Mouse (Mus musculus) hindbrain, embryonic 15.5 days (tissue): ENCODE data around the gene Sytl3. TPM values are rescaled to one million over a fixed set of nuclear protein-coding genes. Genes with fewer than 3 reads are reported as not detected.
A peak's percentile ranks its signal among the peaks of the same experiment; 100 is the strongest.

Experiments
- ATAC-seq: fragments of 200-750 bp; cut with Nextera tagmentation; 2 replicates; pipeline ENCODE4 v1.8.0; 2017; ENCODE audit warnings: low read depth, moderate number of reproducible peaks, moderate TSS enrichment; ENCODE audit not compliant: low FRiP score
- H3K27ac ChIP-seq: fragments of 300-500 bp; sonication (generic); replicated peaks from 2 replicates; pipeline ENCODE4 v1.5.1; 2015; ENCODE audit warnings: mild to moderate bottlenecking, inconsistent platforms
- H3K27me3 ChIP-seq: fragments of 300-500 bp; sonication (generic); 2 replicates; pipeline ENCODE4 v1.6.1; 2015; ENCODE audit warnings: control low read depth, inconsistent platforms
- H3K36me3 ChIP-seq: fragments of 300-500 bp; sonication (generic); 2 replicates; pipeline ENCODE4 v1.6.1; 2015; ENCODE audit warnings: control low read depth, inconsistent platforms
- H3K4me1 ChIP-seq: fragments of 300-500 bp; sonication (generic); replicated peaks from 2 replicates; pipeline ENCODE4 v1.6.1; 2015; ENCODE audit warnings: control low read depth, inconsistent platforms
- H3K4me2 ChIP-seq: fragments of 300-500 bp; sonication (generic); 2 replicates; pipeline ENCODE4 v1.6.1; 2015; ENCODE audit warnings: moderate library complexity, mild to moderate bottlenecking, inconsistent platforms
- H3K4me3 ChIP-seq: fragments of 300-500 bp; sonication (generic); 2 replicates; pipeline ENCODE4 v1.5.1; 2015; ENCODE audit warnings: mild to moderate bottlenecking, inconsistent platforms
- H3K9ac ChIP-seq: fragments of 300-500 bp; sonication (generic); 2 replicates; pipeline ENCODE4 v1.6.1; 2015; ENCODE audit warnings: inconsistent platforms
- H3K9me3 ChIP-seq: fragments of 300-500 bp; sonication (generic); 2 replicates; pipeline ENCODE4 v1.6.1; 2016; ENCODE audit warnings: control low read depth, inconsistent platforms
- whole genome bisulfite sequencing: fragments of 180-500 bp; shearing (Covaris S2); methylation state at CpG from one replicate; pipeline ENCODE4 v1.1.7; 2015; 5-methylcytosine and 5-hydroxymethylcytosine counted together
- polyA plus RNA-seq: library from polyadenylated mRNA; unstranded; fragments of >200 nt; fragmentation: Nextera tagmentation; extraction: Ambion mirVana; gene quantifications from 2 replicates; pipeline ENCODE4 v1.2.1, GENCODE M21; 2015

Sytl3 gene
- polyA plus RNA-seq, 1 experiment from 2014 or later, result 1.2 TPM

GRCm38 (mm10) chr17:6779632-6780031 lies 120.7 kb downstream of the Sytl3 start:
- Histone ChIP-seq H3K27me3 (peaks cover 16% of the 10 kb centered on the region; the same call in 1 of the 2 replicates), H3K4me3 (0 out of 2 replicates have a peak overlapping the region, but pooled peaks have one; percentile 10)

GRCm38 (mm10) chr17:6780521-6781115 lies 121.7 kb downstream of the Sytl3 start:
- Histone ChIP-seq H3K4me2 (peak overlapping the region; percentile 98), H3K9ac (no peak overlapping the region), H3K4me3 (peak overlapping the region; percentile 64; the same call in 1 of the 2 replicates), H3K4me1 (peaks cover 34% of the 10 kb centered on the region), H3K27ac (no peak overlapping the region), H3K27me3 (peaks cover 16% of the 10 kb centered on the region), H3K9me3 (no peaks in the 10 kb centered on the region), H3K36me3 (no peaks in the 10 kb centered on the region)
- WGBS, result 64% methylated on average over 4 of the region's 4 CpGs
- ATAC-seq, result no peak

More at GRCm38 (mm10) chr17:6779632-6780031, 120.7 kb downstream of the Sytl3 start:
- Histone ChIP-seq H3K4me1 (peaks cover 34% of the 10 kb centered on the region), H3K4me2 (peak overlapping the region; percentile 98), H3K36me3 (no peaks in the 10 kb centered on the region), H3K27ac (no peak overlapping the region), H3K9me3 (no peaks in the 10 kb centered on the region), H3K9ac (peak overlapping the region; percentile 35; the same call in 1 of the 2 replicates)
- ATAC-seq, result no peak
- 27% methylated on average over 7 of the region's 7 CpGs for WGBS

DNA sequence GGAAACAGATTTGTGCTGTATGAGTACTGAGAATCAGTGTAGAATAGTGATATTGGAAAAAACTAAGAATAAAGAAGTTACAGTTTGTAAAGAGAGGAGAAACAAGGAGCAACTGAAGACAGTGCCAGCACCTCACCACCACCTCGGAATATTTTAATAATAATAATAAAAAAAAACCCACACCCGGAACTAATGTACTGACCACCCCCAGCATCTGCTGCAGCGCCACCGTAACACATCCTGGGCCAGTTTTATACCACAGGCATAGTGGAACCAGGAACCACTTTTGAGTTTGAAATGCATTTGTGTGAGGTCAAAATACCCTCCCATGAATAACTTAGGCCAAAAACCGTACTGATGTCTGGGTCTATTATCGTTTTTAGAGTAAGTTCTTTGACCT lies 122.4 kb downstream of the Sytl3 start:
- peak overlapping the region; percentile 64 for H3K4me3 ChIP-seq
- H3K36me3 ChIP-seq, result no peaks in the 10 kb centered on the region
- peaks cover 34% of the 10 kb centered on the region for H3K4me1 ChIP-seq
- peaks cover 16% of the 10 kb centered on the region for H3K27me3 ChIP-seq
- H3K27ac ChIP-seq, result no peak overlapping the region
- WGBS, result 40% methylated on average over 6 of the region's 6 CpGs
- no peak for ATAC-seq
- H3K4me2 ChIP-seq, result peak overlapping the region; percentile 98
- H3K9me3 ChIP-seq, result no peaks in the 10 kb centered on the region
- no peak overlapping the region for H3K9ac ChIP-seq

DNA sequence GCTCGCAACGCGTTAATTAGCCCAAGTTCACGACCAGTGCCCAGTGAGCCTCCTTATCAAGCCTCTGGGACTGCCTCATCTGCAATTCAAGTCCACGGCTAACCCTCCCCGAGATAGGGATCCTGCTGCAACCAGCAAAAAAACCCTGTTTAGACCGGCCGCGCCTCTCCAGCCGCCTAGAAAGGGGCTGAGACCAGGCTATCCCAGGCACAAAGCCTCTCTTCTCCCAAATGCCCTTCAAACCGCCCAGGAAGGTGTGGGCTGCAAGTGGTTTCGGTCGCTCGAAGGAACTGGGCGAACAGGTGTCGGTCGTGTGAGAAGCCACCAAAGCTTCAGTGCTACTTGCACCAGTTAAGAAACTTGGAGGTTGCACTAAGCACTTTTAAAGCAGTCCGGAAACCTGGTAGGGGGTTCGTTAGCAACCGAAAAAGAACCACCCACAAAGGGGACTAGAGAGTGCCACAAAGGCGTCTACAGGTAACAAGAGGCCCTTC lies 123.2 kb downstream of the Sytl3 start:
- peak overlapping the region; percentile 98 for H3K4me2 ChIP-seq

DNA sequence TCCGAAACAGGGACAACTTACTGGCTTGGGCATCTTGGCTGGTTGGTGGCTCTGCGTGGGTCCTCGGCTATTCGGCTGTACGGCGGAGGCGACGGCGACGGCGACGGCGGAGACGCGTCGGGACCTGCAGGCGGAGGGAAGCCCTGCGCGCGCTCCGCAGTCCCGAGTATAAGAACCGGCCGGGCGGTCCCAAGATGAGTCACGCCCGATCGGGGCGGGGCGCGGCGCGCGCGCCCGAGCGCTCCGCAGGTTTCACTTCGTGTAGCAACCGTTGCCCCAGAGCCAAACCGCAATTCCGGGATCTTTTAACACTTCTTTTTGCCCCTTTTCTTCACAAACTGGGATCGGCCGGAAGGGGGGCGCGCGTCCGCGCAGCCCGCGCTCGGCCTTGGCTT lies 123.7 kb downstream of the Sytl3 start, which contains the start of gene Ezr:
Gene Ezr, minus strand, starts transcription at position 174 of the 395 bp plus-strand sequence.
- under 1% methylated on average over 52 of the region's 52 CpGs for WGBS

More for the DNA sequence above, 123.2 kb downstream of the Sytl3 start:
- Histone ChIP-seq H3K9me3 (no peaks in the 10 kb centered on the region), H3K9ac (peak overlapping the region; percentile 38), H3K27me3 (peaks cover 16% of the 10 kb centered on the region), H3K36me3 (no peaks in the 10 kb centered on the region), H3K4me3 (peak overlapping the region; percentile 64), H3K27ac (peak overlapping the region; percentile 2; the same call in 1 of the 2 replicates), H3K4me1 (peaks cover 34% of the 10 kb centered on the region)
- WGBS, result under 1% methylated on average over 21 of the region's 21 CpGs
- no peak for ATAC-seq

DNA sequence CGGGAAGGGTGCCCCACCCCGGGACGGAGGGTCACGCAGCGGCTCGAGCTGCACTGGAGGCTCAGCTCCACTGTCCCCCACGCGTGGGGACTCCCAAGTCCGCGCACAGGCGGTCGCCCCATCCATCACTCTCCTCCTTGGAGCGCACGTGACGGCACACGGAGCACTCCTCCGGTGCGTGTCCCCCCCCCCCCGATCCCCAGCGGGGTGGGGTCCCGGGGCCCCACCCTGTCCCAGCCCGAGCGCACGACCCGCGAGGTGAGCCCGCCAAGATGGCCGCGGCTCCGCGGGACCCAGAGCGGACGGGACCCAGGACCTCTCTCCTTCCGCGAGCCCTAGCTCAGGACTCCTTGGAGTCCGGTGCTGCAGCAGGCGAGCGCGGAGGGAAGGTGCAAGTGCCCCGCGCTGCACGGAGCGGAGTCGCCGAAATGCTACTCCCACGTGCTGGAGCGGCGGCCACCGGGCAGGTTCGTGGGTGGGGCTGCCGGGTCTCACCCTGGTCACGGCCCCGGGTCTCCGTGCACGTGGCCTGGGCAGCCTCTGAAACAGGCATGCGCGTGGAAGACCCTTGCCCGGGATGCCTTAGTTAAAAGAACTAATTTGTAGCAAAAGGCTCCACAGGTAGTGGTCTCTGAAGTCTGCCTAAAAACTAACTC lies 124.2 kb downstream of the Sytl3 start:
- no peaks in the 10 kb centered on the region for H3K36me3 ChIP-seq
- H3K4me3 ChIP-seq, result peak overlapping the region; percentile 64
- peak; percentile 73 for ATAC-seq
- H3K9me3 ChIP-seq, result no peaks in the 10 kb centered on the region
- peaks cover 13% of the 10 kb centered on the region for H3K27me3 ChIP-seq
- under 1% methylated on average over 57 of the region's 58 CpGs for WGBS
- peak overlapping the region; percentile 38 for H3K9ac ChIP-seq
- H3K4me1 ChIP-seq, result peaks cover 29% of the 10 kb centered on the region
- peak overlapping the region; percentile 46 for H3K27ac ChIP-seq
- peak overlapping the region; percentile 98 for H3K4me2 ChIP-seq

More for the DNA sequence above, 123.7 kb downstream of the Sytl3 start, which contains the start of gene Ezr:
- Histone ChIP-seq H3K27ac (peak within 1 kb of the TSS; percentile 46), H3K36me3 (no peaks in the 10 kb centered on the region), H3K9me3 (no peaks in the 10 kb centered on the region), H3K4me3 (peak within 1 kb of the TSS; percentile 64), H3K4me2 (peak within 1 kb of the TSS; percentile 98), H3K9ac (peak within 1 kb of the TSS; percentile 38), H3K4me1 (peaks cover 33% of the 10 kb centered on the region), H3K27me3 (peaks cover 15% of the 10 kb centered on the region)
- peak; percentile 78 for ATAC-seq

DNA sequence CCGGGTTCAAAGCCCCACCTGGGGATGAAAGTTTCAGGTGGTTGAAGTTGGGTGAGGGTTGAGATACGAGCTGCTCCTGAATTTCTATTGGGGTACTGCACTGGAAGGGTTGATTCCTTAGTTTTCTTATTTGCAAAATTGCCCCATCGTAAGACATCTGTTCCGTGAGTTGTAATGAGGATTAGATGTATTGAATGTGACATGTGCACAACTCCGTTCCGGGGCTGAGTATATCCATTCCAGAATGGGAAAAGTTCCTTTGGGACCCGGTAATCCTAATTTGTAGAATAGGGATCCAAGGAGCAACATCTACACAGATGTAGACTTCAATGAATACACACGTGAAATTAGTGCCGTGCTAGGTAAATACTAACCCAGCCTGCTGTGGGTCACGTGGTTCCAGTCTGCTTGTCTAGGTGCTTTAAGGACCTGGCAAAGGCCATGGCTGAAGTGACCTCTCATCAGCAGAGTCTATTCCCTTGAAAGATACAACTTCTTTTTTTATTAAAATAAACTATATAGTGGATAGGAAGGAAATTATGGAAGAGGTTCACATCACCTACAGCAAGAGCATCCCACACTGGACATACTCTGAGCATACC lies 125.0 kb downstream of the Sytl3 start:
- Histone ChIP-seq H3K4me2 (peak overlapping the region; percentile 98), H3K27ac (no peak overlapping the region), H3K4me3 (peak overlapping the region; percentile 64; the same call in 1 of the 2 replicates), H3K4me1 (peaks cover 22% of the 10 kb centered on the region), H3K9ac (no peak overlapping the region), H3K27me3 (peaks cover 13% of the 10 kb centered on the region), H3K36me3 (no peaks in the 10 kb centered on the region), H3K9me3 (no peaks in the 10 kb centered on the region)
- 41% methylated on average over 10 of the region's 10 CpGs for WGBS
- no peak for ATAC-seq

- WGBS, result 88% methylated on average over 4 of the region's 4 CpGs
- no peaks in the 10 kb centered on the region for H3K36me3 ChIP-seq
- H3K9ac ChIP-seq, result no peak overlapping the region
- no peaks in the 10 kb centered on the region; the same call in 1 of the 2 replicates for H3K27me3 ChIP-seq
- ATAC-seq, result no peak
- H3K4me2 ChIP-seq, result no peak overlapping the region
- H3K4me3 ChIP-seq, result no peak overlapping the region
- no peaks in the 10 kb centered on the region for H3K9me3 ChIP-seq
- peaks cover 7% of the 10 kb centered on the region for H3K4me1 ChIP-seq
- no peak overlapping the region for H3K27ac ChIP-seq
These were observed 128.3 kb downstream of the Sytl3 start for GRCm38 (mm10) chr17:6787241-6787640.

Other genes with a start within 250 kb of the Sytl3 start
- gene Dynlt1b, start 229.0 kb upstream of the Sytl3 start, polyA plus RNA-seq, result 1,039 and 1,079 TPM in 2 replicates
- 56.1 and 57.3 TPM in 2 replicates for gene Dynlt1c, start 57.4 kb upstream of the Sytl3 start, polyA plus RNA-seq
- 242 and 269 TPM in 2 replicates for gene Dynlt1f, start 3.2 kb upstream of the Sytl3 start, polyA plus RNA-seq
- gene Ezr, start 123.7 kb downstream of the Sytl3 start, polyA plus RNA-seq, result 55.2 and 65.7 TPM in 2 replicates